Mouse (Mus musculus) R1 (cell line): ENCODE data around the gene Krtap24-1.

ENCODE experiments used
- DNase-seq: peaks from one replicate; pipeline ENCODE4 v3.0.0-alpha.2; 2018; ENCODE audit warnings: low read depth, low spot score

The Krtap24-1 gene

DNA sequence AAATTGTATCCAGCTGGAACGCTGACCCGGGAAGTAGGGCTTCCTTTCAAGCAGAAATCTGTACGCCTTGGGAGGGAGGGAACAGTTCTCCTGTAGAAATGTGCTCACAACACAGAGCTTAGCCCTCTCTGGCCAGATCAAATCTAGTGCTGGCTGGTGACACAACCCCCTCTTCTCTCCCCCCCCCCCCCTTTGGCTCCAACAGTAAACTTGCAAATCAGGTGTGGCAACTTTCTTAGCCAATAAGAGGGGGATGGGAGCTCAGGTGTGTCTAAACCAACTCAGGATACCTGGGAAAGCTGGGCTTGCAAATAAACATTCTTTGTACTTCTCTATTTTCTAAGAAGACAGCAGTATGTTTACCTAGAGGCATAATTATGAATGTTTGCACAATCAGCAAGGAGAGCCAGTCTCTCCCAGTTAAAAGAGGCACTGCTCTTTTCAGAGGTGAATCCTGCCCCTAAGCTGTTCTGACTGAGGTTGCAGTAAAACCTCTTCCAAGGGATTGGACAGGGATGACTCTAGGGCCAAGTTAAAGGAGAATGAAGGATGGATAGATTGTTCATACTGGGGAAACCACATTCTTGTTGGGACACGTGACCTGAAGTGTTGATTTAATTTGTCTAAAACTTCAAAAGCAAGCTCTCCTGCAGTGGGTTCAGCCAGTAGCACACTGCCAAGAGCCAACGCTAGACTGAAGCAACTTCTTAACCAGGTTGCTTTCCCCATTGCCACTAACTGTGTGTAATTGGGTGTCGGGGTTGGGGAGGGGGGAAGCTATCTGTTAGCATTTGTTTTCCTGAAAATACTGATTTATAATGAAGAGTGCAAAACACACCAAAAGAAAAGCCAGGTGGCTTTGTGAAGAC, 48.8 kb downstream of the Krtap24-1 start, which contains the start of gene Cldn8:
TSS of gene Cldn8 (minus strand) at position 139 of the 869 bp plus-strand sequence.
- no peak for DNase-seq

DNA sequence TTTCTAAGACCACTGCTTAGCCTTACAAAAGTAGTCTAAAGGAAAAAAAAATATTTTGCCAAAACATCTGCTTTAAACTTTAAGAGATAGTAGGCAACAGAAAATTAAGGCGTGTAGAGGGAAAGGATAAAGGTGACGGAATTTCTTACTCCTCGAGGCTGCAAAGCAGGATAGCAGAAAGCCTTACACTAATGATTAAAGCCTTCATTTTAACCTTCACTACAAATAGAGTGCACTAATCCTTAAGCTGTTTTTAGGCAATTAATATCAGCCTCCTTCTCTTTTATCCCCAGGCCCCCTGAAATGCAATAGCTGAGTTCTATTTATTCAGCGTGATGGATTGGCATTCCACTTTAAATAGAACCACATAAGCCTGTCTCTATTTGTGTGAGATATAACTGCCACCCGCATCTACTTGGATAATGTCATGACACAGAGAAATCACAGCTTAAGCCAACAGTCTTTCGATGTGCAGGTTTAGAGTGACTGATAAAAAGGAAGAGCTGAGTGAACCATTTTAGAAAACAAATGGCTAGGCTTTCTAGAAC, 50.4 kb downstream of the Krtap24-1 start:
- DNase-seq, result no peak
